Mouse (Mus musculus) limb, embryonic 13.5 days (tissue): Measurements from ENCODE around the gene Dlat. TPM values are rescaled to one million over a fixed set of nuclear protein-coding genes. Genes with fewer than 3 reads are reported as not detected.

Experiments
- ATAC-seq: fragments of 200-750 bp; cut with Nextera tagmentation; 2 replicates; pipeline ENCODE4 v1.8.0; 2017; ENCODE audit warnings: low read depth, moderate number of reproducible peaks, moderate TSS enrichment; ENCODE audit not compliant: low FRiP score
- H3K27ac ChIP-seq: fragments of 300-500 bp; sonication (generic); 2 replicates; pipeline ENCODE4 v1.5.1; 2015; ENCODE audit warnings: inconsistent platforms, mild to moderate bottlenecking, moderate library complexity
- H3K27me3 ChIP-seq: fragments of 300-500 bp; sonication (generic); 2 replicates; pipeline ENCODE4 v1.6.1; 2015; ENCODE audit warnings: mild to moderate bottlenecking, inconsistent platforms
- H3K36me3 ChIP-seq: fragments of 300-500 bp; sonication (generic); 2 replicates; pipeline ENCODE4 v1.6.1; 2015; ENCODE audit warnings: inconsistent platforms, mild to moderate bottlenecking, moderate library complexity
- H3K4me1 ChIP-seq: fragments of 300-500 bp; sonication (generic); 2 replicates; pipeline ENCODE4 v1.6.1; 2015; ENCODE audit warnings: inconsistent platforms
- H3K4me2 ChIP-seq: fragments of 300-500 bp; sonication (generic); replicated peaks from 2 replicates; pipeline ENCODE4 v1.6.1; 2015; ENCODE audit warnings: inconsistent platforms, mild to moderate bottlenecking, moderate library complexity
- H3K4me3 ChIP-seq: fragments of 300-500 bp; sonication (generic); 2 replicates; pipeline ENCODE4 v1.5.1; 2015; ENCODE audit warnings: moderate library complexity, mild to moderate bottlenecking, inconsistent platforms
- H3K9ac ChIP-seq: fragments of 300-500 bp; sonication (generic); 2 replicates; pipeline ENCODE4 v1.6.1; 2015; ENCODE audit warnings: mild to moderate bottlenecking, inconsistent platforms
- H3K9me3 ChIP-seq: fragments of 300-500 bp; sonication (generic); 2 replicates; pipeline ENCODE4 v1.6.1; 2016; ENCODE audit warnings: inconsistent platforms
- WGBS: fragments of 180-500 bp; shearing (Covaris S2); methylation state at CpG from one replicate; pipeline ENCODE4 v1.1.7; 2015; 5-methylcytosine and 5-hydroxymethylcytosine counted together
- polyA plus RNA-seq: library from polyadenylated mRNA; unstranded; fragments of >200 nt; fragmentation: Nextera tagmentation; extraction: Ambion mirVana; gene quantifications from 2 replicates; pipeline ENCODE4 v1.2.1, GENCODE M21; 2015

Gene Dlat
- polyA plus RNA-seq, result 41.4 and 45.4 TPM in 2 replicates

DNA sequence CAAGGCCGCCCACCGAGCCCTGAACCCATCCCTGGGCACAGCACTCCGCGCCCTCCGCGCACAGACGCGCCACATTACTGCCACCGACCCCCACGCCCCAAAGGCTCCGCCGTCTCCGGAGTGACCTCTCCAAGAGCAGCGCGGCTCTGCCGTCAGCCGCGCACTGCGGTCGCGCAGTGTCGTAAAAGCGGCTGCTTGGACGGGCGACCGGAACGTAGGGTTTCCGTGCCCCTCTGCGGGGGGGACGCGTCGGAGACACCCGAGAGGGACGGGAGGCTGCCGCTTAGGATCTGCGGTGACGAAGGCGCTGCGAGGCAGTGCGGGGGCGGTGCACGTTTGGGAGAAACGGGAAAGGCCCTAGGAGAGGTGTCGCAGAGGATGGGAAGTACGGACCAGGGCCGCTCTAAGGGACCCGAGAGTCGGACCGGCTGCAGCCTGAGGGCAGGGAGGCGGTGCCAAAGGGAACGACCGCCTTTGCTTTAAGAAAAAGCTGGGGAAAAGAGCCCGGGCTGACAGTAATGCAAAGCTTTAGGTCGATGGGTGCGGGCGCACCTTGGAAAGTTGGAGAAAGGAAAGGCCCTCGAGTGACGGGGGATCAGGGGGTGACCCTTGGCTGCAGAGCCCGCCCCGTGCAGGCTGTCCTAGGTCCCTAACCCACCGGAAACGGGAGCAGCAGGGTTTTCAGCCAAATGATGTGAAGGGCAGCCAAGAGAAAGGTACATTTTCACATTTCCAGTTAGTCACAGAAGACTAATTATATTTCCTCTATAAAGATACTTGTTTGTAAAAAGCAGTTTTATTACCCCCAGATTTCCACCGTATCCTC, at the start of gene Dlat:
Gene Dlat, minus strand, starts transcription at position 389 of the 826 bp plus-strand sequence.
- ATAC-seq, result peak; percentile 94
- Histone ChIP-seq H3K4me2 (peak within 1 kb of the TSS; percentile 80), H3K4me3 (peak within 1 kb of the TSS; percentile 93), H3K4me1 (peaks cover 14% of the 10 kb centered on the region), H3K27ac (peak within 1 kb of the TSS; percentile 87), H3K9ac (peak within 1 kb of the TSS; percentile 93), H3K36me3 (peaks cover 25% of the 10 kb centered on the region), H3K27me3 (no peaks in the 10 kb centered on the region), H3K9me3 (no peaks in the 10 kb centered on the region)
- under 1% methylated on average over 63 of the region's 63 CpGs for WGBS

- WGBS, result 38% methylated on average over 2 of the region's 2 CpGs
- H3K36me3 ChIP-seq, result peaks cover 33% of the 10 kb centered on the region
Measured at GRCm38 (mm10) chr9:50709108-50709507, 49.5 kb upstream of the Dlat start.

DNA sequence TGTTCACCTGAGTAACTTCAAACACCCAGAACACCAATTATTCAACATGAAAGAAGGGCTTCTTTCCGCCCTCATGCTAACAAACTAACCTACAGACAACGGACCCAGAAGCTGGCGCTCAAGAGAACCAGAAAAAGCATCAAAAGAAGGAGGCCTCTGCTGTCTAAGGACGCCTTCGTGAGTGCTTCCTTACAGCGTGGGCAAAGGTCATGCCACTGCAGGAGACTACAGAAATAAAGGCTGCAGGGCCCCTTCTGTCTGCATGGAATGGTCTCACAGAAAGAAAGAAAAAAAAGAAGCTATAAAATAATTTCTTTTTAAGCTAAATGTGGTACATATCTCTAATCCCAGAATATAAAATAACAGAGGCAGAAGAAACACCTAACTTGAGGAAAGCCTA, 45.3 kb upstream of the Dlat start:
- peaks cover 9% of the 10 kb centered on the region; the same call in 1 of the 2 replicates for H3K27me3 ChIP-seq
- no peak overlapping the region for H3K4me3 ChIP-seq
- H3K4me1 ChIP-seq, result peaks cover 5% of the 10 kb centered on the region; the same call in 1 of the 2 replicates
- no peak overlapping the region for H3K4me2 ChIP-seq
- no peak overlapping the region for H3K27ac ChIP-seq
- H3K9ac ChIP-seq, result no peak overlapping the region
- H3K9me3 ChIP-seq, result no peaks in the 10 kb centered on the region
- peaks cover 41% of the 10 kb centered on the region for H3K36me3 ChIP-seq
- no peak for ATAC-seq
- WGBS, result 66% methylated on average over 6 of the region's 6 CpGs

More at GRCm38 (mm10) chr9:50709108-50709507, 49.5 kb upstream of the Dlat start:
- Histone ChIP-seq H3K4me1 (peaks cover 6% of the 10 kb centered on the region), H3K9me3 (no peaks in the 10 kb centered on the region), H3K9ac (no peak overlapping the region), H3K4me3 (no peak overlapping the region), H3K27me3 (no peaks in the 10 kb centered on the region), H3K27ac (no peak overlapping the region), H3K4me2 (no peak overlapping the region)
- ATAC-seq, result no peak

GRCm38 (mm10) chr9:50700921-50701691, 41.5 kb upstream of the Dlat start:
- Histone ChIP-seq H3K9me3 (no peaks in the 10 kb centered on the region), H3K36me3 (peaks cover 32% of the 10 kb centered on the region), H3K27ac (no peak overlapping the region), H3K4me2 (no peak overlapping the region), H3K9ac (no peak overlapping the region), H3K27me3 (peaks cover 16% of the 10 kb centered on the region), H3K4me1 (peaks cover 31% of the 10 kb centered on the region), H3K4me3 (no peak overlapping the region)
- WGBS, result 55% methylated on average over 11 of the region's 11 CpGs
- no peak for ATAC-seq

- peak overlapping the region; percentile 99 for H3K4me2 ChIP-seq
- ATAC-seq, result peak; percentile 49
- no peaks in the 10 kb centered on the region for H3K9me3 ChIP-seq
- H3K9ac ChIP-seq, result peak overlapping the region; percentile 71
- H3K27ac ChIP-seq, result no peak overlapping the region
- peaks cover 31% of the 10 kb centered on the region for H3K36me3 ChIP-seq
- peaks cover 16% of the 10 kb centered on the region for H3K27me3 ChIP-seq
- 1% methylated on average over 67 of the region's 70 CpGs for WGBS
- H3K4me3 ChIP-seq, result peak overlapping the region; percentile 63
- peaks cover 35% of the 10 kb centered on the region for H3K4me1 ChIP-seq
Measured at GRCm38 (mm10) chr9:50698418-50699409, 39.1 kb upstream of the Dlat start.

GRCm38 (mm10) chr9:50697706-50698041, 38.1 kb upstream of the Dlat start:
- H3K9ac ChIP-seq, result peak overlapping the region; percentile 55
- peak overlapping the region; percentile 99 for H3K4me2 ChIP-seq
- H3K9me3 ChIP-seq, result no peaks in the 10 kb centered on the region
- no peak overlapping the region for H3K27ac ChIP-seq
- ATAC-seq, result peak; percentile 75; the same call in 1 of the 2 replicates
- H3K4me3 ChIP-seq, result peak overlapping the region; percentile 63
- 4% methylated on average over 12 of the region's 12 CpGs for WGBS
- H3K27me3 ChIP-seq, result peaks cover 16% of the 10 kb centered on the region
- H3K4me1 ChIP-seq, result peaks cover 45% of the 10 kb centered on the region
- peaks cover 27% of the 10 kb centered on the region for H3K36me3 ChIP-seq

DNA sequence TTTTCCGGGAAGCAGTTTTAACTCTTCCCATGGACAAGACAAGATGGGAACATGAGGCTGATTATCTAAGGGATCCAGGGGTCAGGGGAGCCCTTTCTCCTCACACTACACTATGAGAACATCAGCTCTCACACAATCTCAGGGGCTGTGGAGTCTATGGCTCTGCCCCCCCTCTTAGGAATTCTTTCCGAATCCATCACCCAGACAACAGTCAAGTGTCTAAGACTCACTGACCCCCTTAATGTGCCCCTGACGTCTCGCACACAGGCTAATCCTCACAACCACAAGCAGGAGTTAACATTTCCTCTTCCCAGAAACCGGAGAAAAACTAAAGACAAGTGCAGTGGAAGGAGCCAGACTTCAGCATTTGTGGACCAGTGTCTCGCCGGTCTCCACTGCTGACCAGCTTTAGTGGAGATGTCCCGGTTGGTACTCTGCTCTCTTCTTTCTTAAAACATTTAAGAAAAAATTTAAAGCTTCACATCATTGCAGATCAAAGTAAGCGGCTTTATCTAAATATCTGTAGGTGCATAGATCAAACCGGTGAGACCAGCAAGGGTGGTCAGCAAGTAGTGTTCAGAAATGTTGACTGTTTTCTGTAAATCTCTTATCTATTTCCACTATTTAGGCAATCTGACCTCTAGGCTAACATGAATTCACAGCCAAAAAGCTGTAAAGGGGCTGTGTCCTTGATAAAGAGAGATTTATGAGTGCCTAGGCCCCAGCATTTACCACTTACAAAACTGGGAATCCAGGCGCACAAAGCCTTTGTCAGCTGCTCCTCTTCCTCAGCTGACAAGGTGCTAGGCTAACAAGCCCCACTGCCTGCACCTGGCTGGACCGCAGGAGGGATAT, 37.5 kb upstream of the Dlat start:
- Histone ChIP-seq H3K4me3 (peak overlapping the region; percentile 63), H3K9me3 (no peaks in the 10 kb centered on the region), H3K4me1 (peaks cover 47% of the 10 kb centered on the region), H3K36me3 (peaks cover 25% of the 10 kb centered on the region), H3K27me3 (peaks cover 16% of the 10 kb centered on the region), H3K9ac (peak overlapping the region; percentile 55), H3K4me2 (peak overlapping the region; percentile 99), H3K27ac (no peak overlapping the region)
- no peak for ATAC-seq
- 68% methylated on average over 12 of the region's 12 CpGs for WGBS

DNA sequence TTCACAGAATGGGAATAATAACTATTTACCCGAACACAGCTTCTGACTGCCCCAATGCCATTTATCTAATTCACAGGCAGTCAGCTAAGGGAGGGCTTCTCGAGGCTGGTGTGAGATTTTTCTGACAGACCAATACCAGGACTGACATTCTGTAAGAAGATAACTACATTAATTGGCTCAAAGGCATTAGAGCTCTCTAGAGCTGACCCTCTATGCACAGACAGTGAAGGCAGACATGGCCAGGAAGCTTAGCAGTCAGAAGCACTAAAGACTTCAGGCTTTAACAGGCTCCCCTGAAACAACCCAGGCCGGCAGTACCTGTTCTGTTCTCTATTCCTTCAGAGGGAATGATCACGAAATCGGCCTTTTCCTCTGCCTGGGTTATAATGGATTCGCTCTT, 35.6 kb upstream of the Dlat start:
- H3K27ac ChIP-seq, result no peak overlapping the region
- H3K9me3 ChIP-seq, result no peaks in the 10 kb centered on the region
- no peak overlapping the region for H3K9ac ChIP-seq
- H3K4me1 ChIP-seq, result peaks cover 41% of the 10 kb centered on the region
- H3K4me3 ChIP-seq, result no peak overlapping the region
- ATAC-seq, result no peak
- H3K4me2 ChIP-seq, result no peak overlapping the region
- 81% methylated on average over 6 of the region's 6 CpGs for WGBS
- H3K27me3 ChIP-seq, result peaks cover 9% of the 10 kb centered on the region
- peaks cover 26% of the 10 kb centered on the region for H3K36me3 ChIP-seq

- Histone ChIP-seq H3K4me2 (no peak overlapping the region), H3K36me3 (peaks cover 40% of the 10 kb centered on the region)
- no peak for ATAC-seq
Measured at GRCm38 (mm10) chr9:50693631-50694030, 34.1 kb upstream of the Dlat start.

DNA sequence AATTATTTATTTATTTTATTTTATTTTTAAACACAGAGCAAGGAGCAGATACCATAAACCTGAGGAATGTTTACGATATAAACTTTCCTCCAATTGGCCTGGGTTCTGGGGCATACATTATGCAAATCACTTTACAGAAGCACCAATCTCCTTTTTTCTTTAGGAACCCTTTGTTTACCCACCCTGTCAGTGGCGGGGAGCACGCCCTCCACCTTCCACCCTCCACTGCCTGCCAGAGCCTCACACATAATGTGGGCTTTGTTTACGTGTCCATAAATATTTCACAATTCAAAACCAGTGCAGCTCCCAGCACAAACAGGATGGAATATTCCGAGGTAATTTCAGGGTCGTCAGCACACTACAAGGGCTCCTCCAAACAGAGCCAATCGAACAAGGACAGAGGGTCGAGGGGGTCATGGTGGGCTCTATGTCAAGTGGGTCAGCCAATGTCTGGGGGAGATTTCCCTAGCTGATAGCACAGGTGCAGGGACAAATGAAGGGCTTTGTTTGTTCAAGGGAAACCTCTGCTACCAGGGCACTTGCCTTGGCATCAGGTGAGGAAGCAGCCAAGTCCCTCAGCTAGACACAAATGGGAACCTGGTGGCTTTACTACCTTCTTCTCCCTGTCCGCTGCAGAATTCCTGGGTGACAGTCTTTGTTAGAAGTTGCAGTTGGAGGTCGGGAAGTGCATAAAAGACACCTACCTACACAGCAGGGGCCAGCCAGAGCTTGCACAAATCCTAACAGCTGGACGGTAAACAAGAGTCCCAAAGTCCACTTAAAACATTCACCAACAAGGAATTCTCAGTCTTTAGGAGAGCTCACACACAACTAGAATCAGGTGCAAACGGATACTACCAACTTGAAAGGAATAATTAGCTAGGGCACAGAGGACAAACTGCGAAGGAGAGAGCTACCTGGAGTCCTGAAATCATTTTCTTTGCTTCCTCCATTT, 33.3 kb upstream of the Dlat start:
- 37% methylated on average over 13 of the region's 13 CpGs for WGBS
- Histone ChIP-seq H3K4me1 (peaks cover 25% of the 10 kb centered on the region), H3K27ac (peak overlapping the region; percentile 34), H3K4me2 (peak overlapping the region; percentile 23), H3K27me3 (no peaks in the 10 kb centered on the region), H3K9me3 (no peaks in the 10 kb centered on the region), H3K36me3 (peaks cover 47% of the 10 kb centered on the region), H3K9ac (no peak overlapping the region), H3K4me3 (0 out of 2 replicates have a peak overlapping the region, but pooled peaks have one; percentile 5)
- ATAC-seq, result no peak

More at GRCm38 (mm10) chr9:50693631-50694030, 34.1 kb upstream of the Dlat start:
- Histone ChIP-seq H3K27me3 (no peaks in the 10 kb centered on the region), H3K4me3 (no peak overlapping the region), H3K9me3 (no peaks in the 10 kb centered on the region), H3K4me1 (peaks cover 31% of the 10 kb centered on the region), H3K27ac (no peak overlapping the region), H3K9ac (no peak overlapping the region)
- WGBS, result 26% methylated on average over 10 of the region's 10 CpGs
